Mouse (Mus musculus): ENCODE data around the gene Baat. TPM values are rescaled to one million over a fixed set of nuclear protein-coding genes. Genes with fewer than 3 reads are reported as not detected.
A peak's percentile ranks its signal among the peaks of the same experiment; 100 is the strongest.
"Not testable (repeated sequence)": the region's sequence is repeated elsewhere in the genome, so short reads cannot be mapped to it uniquely, and the experiment has no call there.

Baat gene
- polyA plus RNA-seq, 1 experiment from 2014 or later, result 0.17 TPM

GRCm38 (mm10) chr4:49521346-49521745 lies 15.0 kb upstream of the Baat start:
- H3K27ac ChIP-seq, result 0 out of 2 replicates have a peak overlapping the region, but pooled peaks have one; percentile 12
- ATAC-seq (ENCODE audit: low FRiP score), result peak; percentile 78; the same call in 1 of the 2 replicates

GRCm38 (mm10) chr4:49520572-49521340 lies 14.4 kb upstream of the Baat start, which contains the start of the genes Mrpl50 and Zfp189:
Mrpl50 (minus strand) TSS chr4:49521093.
Zfp189 (plus strand) TSS chr4:49521176.
- Histone ChIP-seq H3K36me3 (peaks cover 29% of the 10 kb centered on the region), H3K27me3 (no peaks in the 10 kb centered on the region), H3K4me3 (peak within 1 kb of the TSS; percentile 67), H3K9me3 (replicated peaks) (no peaks in the 10 kb centered on the region), H3K27ac (peak within 1 kb of the TSS; percentile 45; the same call in 1 of the 2 replicates), H3K4me2 (replicated peaks) (peak within 1 kb of the TSS; percentile 69), H3K4me1 (peaks cover 22% of the 10 kb centered on the region), H3K9ac (peak within 1 kb of the TSS; percentile 77)
- under 1% methylated on average over 41 of the region's 41 CpGs for WGBS
- peak; percentile 100 for ATAC-seq (ENCODE audit: low FRiP score)

More at GRCm38 (mm10) chr4:49521346-49521745, 15.0 kb upstream of the Baat start:
- Histone ChIP-seq H3K4me3 (peak overlapping the region; percentile 67), H3K9ac (peak overlapping the region; percentile 77), H3K4me1 (peaks cover 22% of the 10 kb centered on the region), H3K4me2 (replicated peaks) (peak overlapping the region; percentile 69), H3K9me3 (replicated peaks) (no peaks in the 10 kb centered on the region), H3K27me3 (no peaks in the 10 kb centered on the region), H3K36me3 (peaks cover 29% of the 10 kb centered on the region)
- under 1% methylated on average over 17 of the region's 17 CpGs for WGBS

GRCm38 (mm10) chr4:49519476-49519875 lies 13.1 kb upstream of the Baat start:
- peaks cover 22% of the 10 kb centered on the region for H3K4me1 ChIP-seq
- no peak for ATAC-seq (ENCODE audit: low FRiP score)
- H3K9ac ChIP-seq, result no peak overlapping the region
- H3K36me3 ChIP-seq, result peaks cover 25% of the 10 kb centered on the region
- H3K4me2 ChIP-seq (replicated peaks), result no peak overlapping the region; the same call in 1 of the 2 replicates
- H3K27ac ChIP-seq, result no peak overlapping the region
- 74% methylated on average over 5 of the region's 5 CpGs for WGBS
- H3K9me3 ChIP-seq (replicated peaks), result no peaks in the 10 kb centered on the region
- no peak overlapping the region for H3K4me3 ChIP-seq
- H3K27me3 ChIP-seq, result no peaks in the 10 kb centered on the region

GRCm38 (mm10) chr4:49514441-49514840 lies 8.1 kb upstream of the Baat start:
- Histone ChIP-seq H3K4me3 (no peak overlapping the region), H3K36me3 (peaks cover 30% of the 10 kb centered on the region), H3K27me3 (no peaks in the 10 kb centered on the region), H3K9me3 (replicated peaks) (no peaks in the 10 kb centered on the region), H3K27ac (no peak overlapping the region), H3K9ac (no peak overlapping the region), H3K4me1 (peaks cover 7% of the 10 kb centered on the region), H3K4me2 (replicated peaks) (no peak overlapping the region)
- 94% methylated on average over 6 of the region's 6 CpGs for WGBS
- ATAC-seq (ENCODE audit: low FRiP score), result no peak

GRCm38 (mm10) chr4:49512636-49513035 lies 6.3 kb upstream of the Baat start:
- Histone ChIP-seq H3K9me3 (replicated peaks) (no peaks in the 10 kb centered on the region), H3K36me3 (peaks cover 30% of the 10 kb centered on the region), H3K27ac (no peak overlapping the region), H3K27me3 (no peaks in the 10 kb centered on the region), H3K4me2 (replicated peaks) (no peak overlapping the region), H3K4me1 (no peaks in the 10 kb centered on the region), H3K4me3 (no peak overlapping the region), H3K9ac (no peak overlapping the region)
- 74% methylated on average over 4 of the region's 4 CpGs for WGBS
- ATAC-seq (ENCODE audit: low FRiP score), result no peak

- H3K4me2 ChIP-seq (replicated peaks), result not testable (repeated sequence)
Measured at GRCm38 (mm10) chr4:49510236-49510835, 4.0 kb upstream of the Baat start.

GRCm38 (mm10) chr4:49509183-49509582 lies 2.8 kb upstream of the Baat start:
- no peak overlapping the region for H3K27ac ChIP-seq

More at GRCm38 (mm10) chr4:49510236-49510835, 4.0 kb upstream of the Baat start:
- not testable (repeated sequence) for H3K27ac ChIP-seq; H3K27me3 ChIP-seq; ATAC-seq (ENCODE audit: low FRiP score); H3K4me1 ChIP-seq; H3K9ac ChIP-seq; H3K4me3 ChIP-seq; H3K9me3 ChIP-seq (replicated peaks)
- 96% methylated on average over 1 of the region's 1 CpGs for WGBS
- peaks cover 24% of the 10 kb centered on the region for H3K36me3 ChIP-seq

GRCm38 (mm10) chr4:49503563-49503962 lies 2.8 kb downstream of the Baat start:
- H3K9ac ChIP-seq, result no peak overlapping the region
- no peak overlapping the region for H3K4me3 ChIP-seq
- no peak overlapping the region for H3K4me2 ChIP-seq (replicated peaks)
- WGBS, result 83% methylated on average over 1 of the region's 1 CpGs
- no peaks in the 10 kb centered on the region for H3K4me1 ChIP-seq
- H3K36me3 ChIP-seq, result no peaks in the 10 kb centered on the region
- no peaks in the 10 kb centered on the region for H3K9me3 ChIP-seq (replicated peaks)
- no peak for ATAC-seq (ENCODE audit: low FRiP score)
- no peak overlapping the region for H3K27ac ChIP-seq
- no peaks in the 10 kb centered on the region for H3K27me3 ChIP-seq

More at GRCm38 (mm10) chr4:49509183-49509582, 2.8 kb upstream of the Baat start:
- Histone ChIP-seq H3K36me3 (peaks cover 19% of the 10 kb centered on the region), H3K9ac (no peak overlapping the region), H3K4me2 (replicated peaks) (no peak overlapping the region), H3K27me3 (no peaks in the 10 kb centered on the region), H3K9me3 (replicated peaks) (no peaks in the 10 kb centered on the region), H3K4me1 (no peaks in the 10 kb centered on the region), H3K4me3 (no peak overlapping the region)
- no peak for ATAC-seq (ENCODE audit: low FRiP score)
- WGBS, result 92% methylated on average over 2 of the region's 2 CpGs

- not testable (repeated sequence) for H3K27ac ChIP-seq; ATAC-seq (ENCODE audit: low FRiP score); H3K9ac ChIP-seq; H3K4me3 ChIP-seq; H3K27me3 ChIP-seq; H3K4me2 ChIP-seq (replicated peaks); H3K9me3 ChIP-seq (replicated peaks); H3K4me1 ChIP-seq; H3K36me3 ChIP-seq
- 72% methylated on average over 3 of the region's 3 CpGs for WGBS
Measured at GRCm38 (mm10) chr4:49485934-49486650, 20.3 kb downstream of the Baat start.

- H3K27me3 ChIP-seq, result no peaks in the 10 kb centered on the region
- no peaks in the 10 kb centered on the region for H3K9me3 ChIP-seq (replicated peaks)
- no peak overlapping the region for H3K9ac ChIP-seq
- ATAC-seq (ENCODE audit: low FRiP score), result no peak
- H3K4me1 ChIP-seq, result no peaks in the 10 kb centered on the region
- H3K36me3 ChIP-seq, result no peaks in the 10 kb centered on the region
- H3K27ac ChIP-seq, result no peak overlapping the region
- H3K4me3 ChIP-seq, result no peak overlapping the region
- H3K4me2 ChIP-seq (replicated peaks), result no peak overlapping the region
Measured at GRCm38 (mm10) chr4:49485442-49485841, 20.9 kb downstream of the Baat start.

- ATAC-seq (ENCODE audit: low FRiP score), result no peak
- Histone ChIP-seq H3K27ac (no peak overlapping the region), H3K36me3 (no peaks in the 10 kb centered on the region), H3K27me3 (no peaks in the 10 kb centered on the region), H3K4me1 (peaks cover 3% of the 10 kb centered on the region; the same call in 1 of the 2 replicates), H3K9ac (no peak overlapping the region), H3K4me3 (no peak overlapping the region), H3K4me2 (replicated peaks) (no peak overlapping the region), H3K9me3 (replicated peaks) (no peaks in the 10 kb centered on the region)
- WGBS, result 46% methylated on average over 3 of the region's 3 CpGs
Measured at GRCm38 (mm10) chr4:49480896-49481295, 25.5 kb downstream of the Baat start.
